23 mouse cellular contexts compared by ENCODE assay signal in the genomic region with DNA sequence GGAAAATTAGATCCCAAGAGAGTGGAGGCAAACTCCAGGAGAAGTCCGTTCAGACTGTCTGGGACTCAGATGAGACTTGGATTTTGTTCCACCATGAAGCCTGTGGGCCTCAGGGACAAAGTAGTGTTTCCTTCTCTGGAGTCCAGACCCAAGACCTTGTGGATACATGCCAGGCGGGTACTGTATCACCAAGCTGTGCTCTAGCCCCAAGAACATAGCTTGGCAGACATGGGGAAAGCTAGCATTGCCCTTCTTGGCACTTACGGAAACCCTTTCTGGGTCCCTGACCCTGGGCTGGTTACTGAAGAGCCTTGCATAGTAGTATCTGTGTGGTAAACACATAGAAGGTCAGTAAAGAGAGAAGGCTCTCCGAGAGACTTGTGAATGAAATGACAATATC. TPM values are rescaled to one million over a fixed set of nuclear protein-coding genes. Genes with fewer than 3 reads are reported as not detected.
DNase-seq lines count a peak whose midpoint lies in the region; ATAC-seq and TF ChIP-seq lines count a peak whose summit lies in the region.
"Had no signal": no experiment of that assay in that cellular context is flagged by ENCODE, and none has a peak within 500 bp of the region (broad histone marks: within the 10 kb centered on the region; RNA-seq: fewer than 3 reads in every experiment).

No protein-coding gene starts in this region.

- no peak overlapping the region for H3K4me3 ChIP-seq in midbrain, postnatal 0 days (ENCODE audit: low read depth, low read length)
- H3K4me3 ChIP-seq: embryonic facial prominence, embryonic 13.5 days; forebrain, embryonic 12.5 days; heart, adult 2 months; heart, embryonic 15.5 days; hindbrain, embryonic 13.5 days had no signal

- H3K9ac ChIP-seq in midbrain, postnatal 0 days (replicated peaks; ENCODE audit: low read length, poor library complexity, severe bottlenecking) = no peak overlapping the region
- H3K9ac ChIP-seq: embryonic facial prominence, embryonic 13.5 days; forebrain, embryonic 12.5 days; heart, embryonic 15.5 days; hindbrain, embryonic 13.5 days had no signal

- intact Hi-C loops in gastrocnemius, postnatal 14 days (cut with DNase I; ENCODE audit: low total_unique reads) = no loop called here

- WGBS in midbrain, postnatal 0 days = 97% methylated on average over 4 of the region's 4 CpGs

- no peaks in the 10 kb centered on the region for H3K27me3 ChIP-seq in midbrain, postnatal 0 days (ENCODE audit: insufficient read depth, low read length)
- H3K27me3 ChIP-seq: embryonic facial prominence, embryonic 13.5 days; forebrain, embryonic 12.5 days; heart, embryonic 15.5 days; hindbrain, embryonic 13.5 days; Patski had no signal

- H3K27ac ChIP-seq in midbrain, postnatal 0 days (ENCODE audit: low read depth, low read length) = no peak overlapping the region
- H3K27ac ChIP-seq: embryonic facial prominence, embryonic 13.5 days; forebrain, embryonic 12.5 days; heart, adult 2 months; heart, embryonic 15.5 days; hindbrain, embryonic 13.5 days; hindbrain, postnatal 0 days had no signal

- no peaks in the 10 kb centered on the region for H3K9me3 ChIP-seq in midbrain, postnatal 0 days (ENCODE audit: low read length)
- H3K9me3 ChIP-seq: embryonic facial prominence, embryonic 13.5 days; forebrain, embryonic 12.5 days; heart, embryonic 15.5 days; hindbrain, embryonic 13.5 days had no signal

- H3K36me3 ChIP-seq in midbrain, postnatal 0 days (ENCODE audit: insufficient read depth, low read length) = peaks cover 78% of the 10 kb centered on the region

- DNase-seq in gastrocnemius, adult 18-20 months (ENCODE audit: low spot score) = peak; percentile 68
- DNase-seq in gastrocnemius, postnatal 14 days = no peak
- DNase-seq in adipocyte (ENCODE audit: low spot score) = peak; percentile 38
- peak; percentile 85 for DNase-seq in adrenal gland, postnatal 14 days
- no peak for DNase-seq in frontal cortex, adult 2 months (ENCODE audit: extremely low spot score in 1 of 2, low spot score in 1 of 2)
- no peak for DNase-seq in midbrain, postnatal 0 days (ENCODE audit: low spot score)
- DNase-seq in right cerebral cortex, adult 18-20 months = no peak
- DNase-seq: cerebellum, adult 18-20 months; cerebellum, adult 9-11 months; cerebellum, postnatal 36 days; heart, adult 2 months; heart, postnatal 14 days had no signal

- ATAC-seq in midbrain, postnatal 0 days (ENCODE audit: low FRiP score) = no peak
- ATAC-seq: activated CD4-positive, CD25-positive, alpha-beta regulatory T cell, adult 4 months; forebrain, embryonic 16.5 days; hindbrain, postnatal 0 days; Patski had no signal

- H3K4me2 ChIP-seq in midbrain, postnatal 0 days (ENCODE audit: low read depth, low read length, poor library complexity, severe bottlenecking) = no peak overlapping the region
- H3K4me2 ChIP-seq: embryonic facial prominence, embryonic 13.5 days; forebrain, embryonic 12.5 days; heart, embryonic 11.5 days; heart, embryonic 15.5 days; hindbrain, embryonic 13.5 days had no signal

- no peaks in the 10 kb centered on the region for H3K4me1 ChIP-seq in midbrain, postnatal 0 days (ENCODE audit: insufficient read depth, low read length)
- H3K4me1 ChIP-seq: embryonic facial prominence, embryonic 13.5 days; forebrain, embryonic 12.5 days; heart, embryonic 15.5 days; hindbrain, embryonic 13.5 days had no signal

- no peak for TF ChIP-seq CTCF in midbrain, postnatal 0 days (IDR thresholded peaks at IDR 0.05)

RNA-seq across cellular contexts. Expression of gene Psmd9, which starts 9.8 kb away (rescaled TPM):
- total RNA-seq in gastrocnemius, adult 18-20 months (2021) = 10 to 100 TPM; 12.0 to 15.0 TPM
- 10 to 100 TPM; 19.2 to 19.5 TPM for total RNA-seq in gastrocnemius, postnatal 14 days (2021)
- 25.6 and 28.6 TPM in 2 replicates for total RNA-seq in adrenal gland, postnatal 14 days (2021)
- 26.3 and 30.2 TPM in 2 replicates for polyA plus RNA-seq in frontal cortex, adult 2 months (2012; rRNA removed)
- total RNA-seq in midbrain, postnatal 0 days (2014; rRNA removed) = 26.1 and 26.5 TPM in 2 replicates
- polyA plus RNA-seq in midbrain, postnatal 0 days (2015; fragmentation: Nextera tagmentation; extraction: Ambion mirVana) = 76.3 and 81.8 TPM in 2 replicates

RNA-seq across cellular contexts. Expression of gene Setd1b, which starts 17.5 kb away (rescaled TPM):
- total RNA-seq in gastrocnemius, adult 18-20 months (2021) = 1 to 10 TPM; 9.0 to 9.8 TPM
- total RNA-seq in gastrocnemius, postnatal 14 days (2021) = 10 to 100 TPM; 10.5 to 11.2 TPM
- total RNA-seq in adrenal gland, postnatal 14 days (2021) = 25.5 and 29.7 TPM in 2 replicates
- polyA plus RNA-seq in frontal cortex, adult 2 months (2012; rRNA removed) = 12.7 and 13.1 TPM in 2 replicates
- 5.3 and 5.9 TPM in 2 replicates for total RNA-seq in midbrain, postnatal 0 days (2014; rRNA removed)
- polyA plus RNA-seq in midbrain, postnatal 0 days (2015; fragmentation: Nextera tagmentation; extraction: Ambion mirVana) = 7.2 and 8.8 TPM in 2 replicates

RNA-seq across cellular contexts. Expression of gene Hpd, which starts 23.1 kb away (rescaled TPM):
- total RNA-seq in gastrocnemius, adult 18-20 months (2021) = under 1 TPM; 0.21 to 0.69 TPM
- total RNA-seq in gastrocnemius, postnatal 14 days (2021) = not detected
- 9.9 and 203 TPM in 2 replicates for total RNA-seq in adrenal gland, postnatal 14 days (2021)
- polyA plus RNA-seq in frontal cortex, adult 2 months (2012; rRNA removed) = not detected in 2 replicates
- total RNA-seq in midbrain, postnatal 0 days (2014; rRNA removed) = not detected in 2 replicates
- not detected in 2 replicates for polyA plus RNA-seq in midbrain, postnatal 0 days (2015; fragmentation: Nextera tagmentation; extraction: Ambion mirVana)
- total RNA-seq: heart, adult 2 months; hematopoietic stem cell, adult 5-6 weeks; hindbrain, postnatal 0 days had no signal
- polyA plus RNA-seq: activated CD4-positive, CD25-positive, alpha-beta regulatory T cell, adult 4 months; C2C12; embryonic facial prominence, embryonic 13.5 days; forebrain, embryonic 12.5 days; forebrain, embryonic 16.5 days; heart, embryonic 11.5 days; heart, embryonic 15.5 days; hindbrain, embryonic 13.5 days; hindbrain, postnatal 0 days; Patski had no signal

RNA-seq across cellular contexts. Expression of gene Rhof, which starts 27.0 kb away (rescaled TPM):
- total RNA-seq in gastrocnemius, adult 18-20 months (2021) = under 1 TPM; 0.09 to 0.24 TPM
- under 1 TPM; 0.27 to 0.51 TPM for total RNA-seq in gastrocnemius, postnatal 14 days (2021)
- total RNA-seq in adrenal gland, postnatal 14 days (2021) = 0.89 and 4.2 TPM in 2 replicates
- 37.7 and 43.4 TPM in 2 replicates for polyA plus RNA-seq in frontal cortex, adult 2 months (2012; rRNA removed)
- total RNA-seq in midbrain, postnatal 0 days (2014; rRNA removed) = 37.2 and 47.8 TPM in 2 replicates
- polyA plus RNA-seq in midbrain, postnatal 0 days (2015; fragmentation: Nextera tagmentation; extraction: Ambion mirVana) = 41.7 and 45.3 TPM in 2 replicates

Comparison
In these comparisons a context has a peak if more than half of its experiments do, and no peak if none do; other contexts are left out.
1. DNase-seq: peak in gastrocnemius, adult 18-20 months (single experiment), adipocyte (single experiment) and adrenal gland, postnatal 14 days (single experiment); none in gastrocnemius, postnatal 14 days (single experiment), frontal cortex, adult 2 months (0 of 2), midbrain, postnatal 0 days (single experiment) and right cerebral cortex, adult 18-20 months (single experiment).